Mouse (Mus musculus) neural tube, embryonic 10.5 days (tissue): ENCODE measurements at regions not wholly inside any gene's neighbourhood (a gene's known extent, or its start where the extent isn't known, plus 50 kb on each side); places are given as distances from the start of the nearest gene placed in this dataset.

Experiments
- DNase-seq: peaks from one replicate; pipeline ENCODE4 v3.0.0-alpha.2; 2017; ENCODE audit warnings: low spot score; ENCODE audit errors: extremely low spot score

- DNase-seq: no peak
These were observed 90.7 kb upstream of the Galnt5 start for GRCm38 (mm10) chr2:57906939-57907338.

GRCm38 (mm10) chr2:57909706-57910105, 88.0 kb upstream of the Galnt5 start:
- DNase-seq: no peak

GRCm38 (mm10) chr2:57916375-57917023, 81.2 kb upstream of the Galnt5 start:
- DNase-seq: no peak

GRCm38 (mm10) chr2:57917721-57918120, 80.0 kb upstream of the Galnt5 start:
- DNase-seq: no peak

- peak; percentile 55 for DNase-seq
These were observed 78.5 kb upstream of the Galnt5 start for GRCm38 (mm10) chr2:57919102-57919731.

- DNase-seq: no peak
These were observed 63.4 kb upstream of the Galnt5 start for GRCm38 (mm10) chr2:57934062-57934822.
